ENCODE assay signal across 14 mouse cellular contexts in the genomic region with DNA sequence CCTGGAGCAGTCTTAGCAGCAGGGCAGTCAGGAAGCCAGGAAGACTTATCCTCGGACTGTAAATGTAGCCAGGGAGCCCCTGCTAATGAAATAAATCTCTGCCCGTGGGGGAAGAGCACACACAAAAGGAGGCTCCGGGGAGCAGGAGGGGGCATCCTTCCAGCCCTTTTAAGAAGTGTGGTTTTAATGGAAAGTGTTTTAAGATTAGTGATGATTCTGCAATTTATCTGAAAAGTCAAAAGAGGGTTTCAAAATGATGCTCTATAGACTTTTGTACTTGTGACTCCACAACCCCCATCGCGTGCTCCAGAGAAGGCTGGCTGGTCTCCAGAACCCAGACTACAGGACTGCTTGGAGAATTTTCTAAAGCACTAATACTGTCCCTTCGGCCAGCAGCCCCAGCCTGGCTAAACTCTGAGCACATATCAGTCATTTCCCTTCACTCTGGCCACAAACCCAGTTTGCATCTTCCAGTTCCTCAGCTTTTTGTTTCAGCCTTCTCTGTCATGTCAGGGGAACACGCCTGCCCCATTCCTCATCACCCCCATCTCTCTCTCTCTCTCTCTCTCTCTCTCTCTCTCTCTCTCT.
DNase-seq lines count a peak whose midpoint lies in the region; ATAC-seq and TF ChIP-seq lines count a peak whose summit lies in the region.
"Had no signal": no experiment of that assay in that cellular context is flagged by ENCODE, and none has a peak within 500 bp of the region (broad histone marks: within the 10 kb centered on the region; RNA-seq: fewer than 3 reads in every experiment).

No protein-coding gene starts in this region.

- H3K79me2 ChIP-seq in CH12.LX (replicated peaks; ENCODE audit: control insufficient read depth, extremely low read depth, insufficient read depth, poor library complexity, severe bottlenecking), result no peaks in the 10 kb centered on the region

- no peaks in the 10 kb centered on the region for H3K9me3 ChIP-seq in lung, embryonic 16.5 days (ENCODE audit: control insufficient read depth, low read length)
- H3K9me3 ChIP-seq in CH12.LX (replicated peaks; ENCODE audit: low read length), result no peaks in the 10 kb centered on the region
- H3K9me3 ChIP-seq in intestine, embryonic 16.5 days (ENCODE audit: control insufficient read depth, low read length), result no peaks in the 10 kb centered on the region
- H3K9me3 ChIP-seq: forebrain, embryonic 12.5 days; limb, embryonic 15.5 days; midbrain, embryonic 12.5 days had no signal

- peak; percentile 77; the same call in 1 of the 2 replicates for ATAC-seq in lung, embryonic 16.5 days (ENCODE audit: low read depth)
- ATAC-seq in intestine, embryonic 16.5 days, result no peak
- ATAC-seq: inflammation-experienced regulatory T-cells, adult 6 months had no signal

- peak; percentile 71 for TF ChIP-seq EP300 in CH12.LX (IDR thresholded peaks at IDR 0.05; ENCODE audit: low read length)

- no peaks in the 10 kb centered on the region for H3K27me3 ChIP-seq in kidney, adult 2 months (replicated peaks; ENCODE audit: control insufficient read depth, insufficient read depth, low read length)
- no peaks in the 10 kb centered on the region for H3K27me3 ChIP-seq in lung, embryonic 16.5 days (ENCODE audit: control insufficient read depth, insufficient read depth, low read depth, low read length)
- no peaks in the 10 kb centered on the region for H3K27me3 ChIP-seq in CH12.LX (replicated peaks)
- no peaks in the 10 kb centered on the region for H3K27me3 ChIP-seq in intestine, embryonic 16.5 days (replicated peaks; ENCODE audit: control insufficient read depth, insufficient read depth, low read length)
- H3K27me3 ChIP-seq: limb, embryonic 15.5 days had no signal

- in situ Hi-C loops in CH12.LX (cut with MboI; ENCODE audit: low pct_ligation_motif_present, low pct_unique_long_range_greater_than_20kb, low sequenced_read_pairs), result no loop called here

- no peak for TF ChIP-seq CTCF in kidney, adult 2 months (conservative IDR thresholded peaks at IDR 0.05; ENCODE audit: insufficient read depth, insufficient read length, low read depth, low read length)
- TF ChIP-seq CTCF in lung, adult 2 months (IDR thresholded peaks at IDR 0.05; ENCODE audit: insufficient read depth, low read length), result no peak
- no peak for TF ChIP-seq CTCF in CH12.LX (conservative IDR thresholded peaks at IDR 0.05 in 1 of 2, IDR thresholded peaks at IDR 0.05 in 1 of 2; ENCODE audit: low read depth in 2 of 2, low read length in 2 of 2)
- no peak for TF ChIP-seq CTCF in brain, embryonic 14.5 days (IDR thresholded peaks at IDR 0.05; ENCODE audit: borderline replicate concordance, extremely low read depth, insufficient read depth, insufficient read length)

- H3K4me1 ChIP-seq in kidney, adult 2 months (ENCODE audit: control insufficient read depth, insufficient read depth, low read length), result peaks cover 3% of the 10 kb centered on the region; the same call in 1 of the 2 replicates
- H3K4me1 ChIP-seq in lung, embryonic 16.5 days (replicated peaks; ENCODE audit: control insufficient read depth, insufficient read depth, low read length), result peaks cover 21% of the 10 kb centered on the region
- H3K4me1 ChIP-seq in lung, adult 2 months (ENCODE audit: control insufficient read depth, insufficient read depth, low read length), result peaks cover 7% of the 10 kb centered on the region
- peaks cover 30 to 76% of the 10 kb centered on the region in 2 experiments for H3K4me1 ChIP-seq in CH12.LX (ENCODE audit: control insufficient read depth in 1 of 2, insufficient read depth in 2 of 2)
- H3K4me1 ChIP-seq in intestine, embryonic 16.5 days (ENCODE audit: control insufficient read depth, insufficient read depth, low read length), result peaks cover 12% of the 10 kb centered on the region

- no peak overlapping the region for H3K4me2 ChIP-seq in lung, embryonic 16.5 days (ENCODE audit: low read depth, low read length)
- H3K4me2 ChIP-seq in CH12.LX (ENCODE audit: insufficient read depth, low read depth, poor library complexity, severe bottlenecking), result peak overlapping the region; percentile 67; the same call in 1 of the 2 replicates
- no peak overlapping the region for H3K4me2 ChIP-seq in intestine, embryonic 16.5 days (ENCODE audit: low read depth, low read length)
- H3K4me2 ChIP-seq: forebrain, embryonic 12.5 days; limb, embryonic 15.5 days; midbrain, embryonic 12.5 days had no signal

- H3K4me3 ChIP-seq in kidney, adult 2 months (ENCODE audit: insufficient read depth, low read depth, low read length), result no peak overlapping the region
- no peak overlapping the region for H3K4me3 ChIP-seq in lung, embryonic 16.5 days (ENCODE audit: low read length)
- no peak overlapping the region for H3K4me3 ChIP-seq in lung, adult 2 months (replicated peaks; ENCODE audit: extremely low read depth, low read depth, low read length)
- no peak overlapping the region for H3K4me3 ChIP-seq in CH12.LX (replicated peaks in 1 of 3; ENCODE audit: low read depth in 2 of 3, low read length in 2 of 3, poor library complexity in 1 of 3)
- H3K4me3 ChIP-seq in intestine, embryonic 16.5 days (ENCODE audit: low read length), result no peak overlapping the region
- H3K4me3 ChIP-seq: forebrain, embryonic 12.5 days; limb, embryonic 15.5 days; midbrain, embryonic 12.5 days had no signal

- no peak overlapping the region for H3K9ac ChIP-seq in lung, embryonic 16.5 days (ENCODE audit: low read length)
- H3K9ac ChIP-seq in CH12.LX (ENCODE audit: insufficient read depth, low read depth), result no peak overlapping the region
- no peak overlapping the region for H3K9ac ChIP-seq in intestine, embryonic 16.5 days (ENCODE audit: low read depth, low read length)
- H3K9ac ChIP-seq: forebrain, embryonic 12.5 days; limb, embryonic 15.5 days; midbrain, embryonic 12.5 days had no signal

- TF ChIP-seq POLR2A in kidney, adult 2 months (IDR thresholded peaks at IDR 0.05; ENCODE audit: low read depth, low read length), result no peak
- TF ChIP-seq POLR2A in lung, adult 2 months (IDR thresholded peaks at IDR 0.05; ENCODE audit: borderline replicate concordance, extremely low read depth, low read depth, low read length), result no peak
- no peak for TF ChIP-seq POLR2A in CH12.LX (IDR thresholded peaks at IDR 0.05; ENCODE audit: low read depth, low read length)
- no peak for TF ChIP-seq POLR2A in brain, embryonic 14.5 days (IDR thresholded peaks at IDR 0.05; ENCODE audit: borderline replicate concordance, extremely low read depth, insufficient read depth, insufficient read length, poor library complexity, severe bottlenecking)

- H3K27ac ChIP-seq in kidney, adult 2 months (ENCODE audit: insufficient read depth, low read depth, low read length), result no peak overlapping the region
- no peak overlapping the region for H3K27ac ChIP-seq in lung, embryonic 16.5 days (ENCODE audit: low read length)
- no peak overlapping the region for H3K27ac ChIP-seq in CH12.LX (ENCODE audit: insufficient read depth, low read depth)
- H3K27ac ChIP-seq in intestine, embryonic 16.5 days (ENCODE audit: low read length), result no peak overlapping the region
- H3K27ac ChIP-seq: forebrain, embryonic 12.5 days; limb, embryonic 15.5 days; midbrain, embryonic 12.5 days had no signal

- peak; percentile 33 for DNase-seq in kidney, adult 2 months
- DNase-seq in kidney, adult 11 months, result no peak
- no peak for DNase-seq in lung, adult 2 months
- DNase-seq in CH12.LX (ENCODE audit: extremely low read depth), result no peak
- DNase-seq in brain, embryonic 14.5 days (ENCODE audit: low read depth), result peak; percentile 48
- DNase-seq in urinary bladder, postnatal 4 days (ENCODE audit: low spot score in 2 of 2), result no peak
- DNase-seq: cerebellum, adult 8-10 months; right cerebral cortex, postnatal 4 days had no signal

- dilution Hi-C loops in CH12.LX (cut with MboI; ENCODE audit: extremely low pct_ligation_motif_present, extremely low pct_unique_long_range_greater_than_20kb, low sequenced_read_pairs), result no loop called here

- 32% methylated on average over 7 of the region's 7 CpGs for whole genome bisulfite sequencing in kidney, adult 2 months
- WGBS in lung, embryonic 16.5 days, result 23% methylated on average over 7 of the region's 7 CpGs
- WGBS in lung, adult 2 months, result 40% methylated on average over 7 of the region's 7 CpGs
- WGBS in intestine, embryonic 16.5 days, result 34% methylated on average over 7 of the region's 7 CpGs

- H3K36me3 ChIP-seq in kidney, adult 2 months (ENCODE audit: control insufficient read depth, insufficient read depth, low read length), result no peaks in the 10 kb centered on the region
- no peaks in the 10 kb centered on the region for H3K36me3 ChIP-seq in lung, embryonic 16.5 days (ENCODE audit: control insufficient read depth, insufficient read depth, low read length)
- H3K36me3 ChIP-seq in CH12.LX (replicated peaks in 1 of 2; ENCODE audit: control insufficient read depth in 1 of 2, insufficient read depth in 1 of 2, low read length in 1 of 2), result peaks cover 0 to 6% of the 10 kb centered on the region in 2 experiments
- no peaks in the 10 kb centered on the region for H3K36me3 ChIP-seq in intestine, embryonic 16.5 days (ENCODE audit: control insufficient read depth, insufficient read depth, low read length)
- H3K36me3 ChIP-seq: forebrain, embryonic 12.5 days; limb, embryonic 15.5 days; midbrain, embryonic 12.5 days had no signal

- TF ChIP-seq RAD21 in CH12.LX (IDR thresholded peaks at IDR 0.05; ENCODE audit: low read depth, low read length), result no peak; the same call in 1 of the 2 replicates

TF ChIP-seq in CH12.LX, 34 proteins besides CTCF, POLR2A, EP300 and RAD21 (continues in another document):
- no peak for TF ChIP-seq HCFC1 (IDR thresholded peaks at IDR 0.05; ENCODE audit: low read depth, low read length)
- TF ChIP-seq MAZ (IDR thresholded peaks at IDR 0.05; ENCODE audit: low read depth, low read length), result no peak; the same call in 1 of the 2 replicates
- TF ChIP-seq ZNF384 (IDR thresholded peaks at IDR 0.05; ENCODE audit: low read depth, low read length), result no peak
- 0 out of 2 replicates have a peak, but pooled peaks have one; percentile 24 for TF ChIP-seq ETS1 (conservative IDR thresholded peaks at IDR 0.05; ENCODE audit: low read depth, low read length)
- peak; percentile 38; the same call in 1 of the 2 replicates for TF ChIP-seq BHLHE40 (IDR thresholded peaks at IDR 0.05; ENCODE audit: low read depth, low read length)
- TF ChIP-seq MEF2A (IDR thresholded peaks at IDR 0.05; ENCODE audit: borderline replicate concordance, low read depth, low read length), result 0 out of 2 replicates have a peak, but pooled peaks have one; percentile 18
- no peak for TF ChIP-seq TBP (conservative IDR thresholded peaks at IDR 0.05; ENCODE audit: low read depth, low read length)
- TF ChIP-seq SMC3 (IDR thresholded peaks at IDR 0.05; ENCODE audit: low read depth, low read length), result no peak
- no peak for TF ChIP-seq NRF1 (IDR thresholded peaks at IDR 0.05; ENCODE audit: low read depth, low read length)
- TF ChIP-seq GABPA (IDR thresholded peaks at IDR 0.05; ENCODE audit: insufficient replicate concordance, low read depth, low read length), result no peak
- 0 out of 2 replicates have a peak, but pooled peaks have one; percentile 38 for TF ChIP-seq MYC (IDR thresholded peaks at IDR 0.05; ENCODE audit: low read depth, low read length)
- TF ChIP-seq USF2 (conservative IDR thresholded peaks at IDR 0.05; ENCODE audit: low read depth, low read length), result no peak
- TF ChIP-seq MAFK (IDR thresholded peaks at IDR 0.05; ENCODE audit: insufficient replicate concordance, low read length), result peak; percentile 78

Comparison
In these comparisons a context has a peak if more than half of its experiments do, and no peak if none do; other contexts are left out.
1. DNase-seq: peak in kidney, adult 2 months (single experiment) and brain, embryonic 14.5 days (single experiment); none in kidney, adult 11 months (single experiment), lung, adult 2 months (single experiment), CH12.LX (single experiment) and urinary bladder, postnatal 4 days (0 of 2).